ENCODE assay signal across 16 mouse cellular contexts in the genomic region with DNA sequence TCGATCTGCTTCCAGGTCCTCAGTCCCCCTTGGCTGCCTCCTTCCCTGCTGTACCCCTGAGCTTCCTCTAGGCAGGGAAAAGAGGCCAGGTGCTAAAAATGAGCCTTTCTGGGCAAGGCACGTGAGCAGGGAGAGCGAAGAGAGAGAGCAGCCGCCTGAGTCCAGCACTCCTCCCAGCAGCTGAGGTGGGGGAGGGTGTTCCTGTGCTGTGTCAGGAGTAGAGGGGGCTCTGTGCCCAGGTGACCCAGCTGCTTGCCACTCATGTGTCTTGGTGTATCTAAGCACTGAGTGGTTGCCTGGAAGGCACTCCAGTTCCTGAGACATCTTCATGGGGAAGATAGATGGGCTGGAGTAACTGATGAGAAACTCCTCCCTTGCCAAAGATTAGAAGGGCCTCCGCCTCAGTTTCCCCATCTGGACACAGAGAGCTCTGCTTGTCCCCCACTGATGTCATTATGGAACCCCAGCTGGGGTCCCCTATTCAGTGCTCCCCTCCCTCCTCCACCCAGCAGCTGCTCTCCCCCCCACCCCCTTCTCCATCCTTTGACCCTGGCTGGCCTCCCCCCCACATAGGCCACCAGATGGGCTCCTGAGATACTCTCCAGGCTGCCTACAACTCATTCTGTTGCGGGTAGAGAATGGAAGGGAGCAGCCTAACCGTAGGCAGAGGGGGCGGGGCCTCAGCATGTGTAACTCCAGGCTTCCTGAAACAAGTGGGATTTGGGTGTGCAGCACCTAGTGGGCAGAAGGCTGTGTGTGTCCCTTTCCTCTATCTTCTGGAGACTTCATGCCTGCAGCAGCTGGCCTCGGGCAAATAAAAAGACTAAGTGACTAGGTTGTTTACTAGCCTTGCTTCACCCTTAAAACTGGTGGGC. TPM values are rescaled to one million over a fixed set of nuclear protein-coding genes. Genes with fewer than 3 reads are reported as not detected.
DNase-seq lines count a peak whose midpoint lies in the region; ATAC-seq and TF ChIP-seq lines count a peak whose summit lies in the region.
"Had no signal": no experiment of that assay in that cellular context is flagged by ENCODE, and none has a peak within 500 bp of the region (broad histone marks: within the 10 kb centered on the region; RNA-seq: fewer than 3 reads in every experiment).

No protein-coding gene starts in this region.

- TF ChIP-seq CTCF in hindbrain, postnatal 0 days (IDR thresholded peaks at IDR 0.05; ENCODE audit: low read depth), result peak; percentile 15; the same call in 1 of the 2 replicates

- no peak overlapping the region for H3K4me2 ChIP-seq in midbrain, embryonic 15.5 days
- no peak overlapping the region for H3K4me2 ChIP-seq in hindbrain, postnatal 0 days (ENCODE audit: low read depth, low read length)
- peak overlapping the region; percentile 63 for H3K4me2 ChIP-seq in neural tube, embryonic 13.5 days
- H3K4me2 ChIP-seq in liver, embryonic 12.5 days, result no peak overlapping the region

- H3K27me3 ChIP-seq in midbrain, embryonic 10.5 days (ENCODE audit: low read depth, poor library complexity, severe bottlenecking), result peaks cover 66% of the 10 kb centered on the region
- no peaks in the 10 kb centered on the region for H3K27me3 ChIP-seq in midbrain, embryonic 15.5 days (replicated peaks)
- no peaks in the 10 kb centered on the region for H3K27me3 ChIP-seq in hindbrain, postnatal 0 days (ENCODE audit: insufficient read depth, low read length)
- peaks cover 8% of the 10 kb centered on the region; the same call in 1 of the 2 replicates for H3K27me3 ChIP-seq in neural tube, embryonic 13.5 days
- H3K27me3 ChIP-seq in liver, embryonic 12.5 days (replicated peaks), result peaks cover 56% of the 10 kb centered on the region

- DNase-seq in midbrain, embryonic 10.5 days (ENCODE audit: low spot score), result peak; percentile 68
- peak; percentile 79 for DNase-seq in embryo, embryonic 10.5 days (ENCODE audit: low spot score)
- DNase-seq in hindbrain, postnatal 0 days (ENCODE audit: low spot score), result no peak
- no peak for DNase-seq in ovary, postnatal 14 days (ENCODE audit: low spot score)
- DNase-seq in kidney, adult 18-20 months, result no peak
- DNase-seq: cerebellum, adult 18-20 months; heart, adult 11 months; lung, postnatal 10 days; spleen, adult 18-20 months; thymus, postnatal 4 days had no signal

- no peaks in the 10 kb centered on the region for H3K9me3 ChIP-seq in midbrain, embryonic 10.5 days (replicated peaks)
- H3K9me3 ChIP-seq in midbrain, embryonic 15.5 days, result no peaks in the 10 kb centered on the region
- no peaks in the 10 kb centered on the region for H3K9me3 ChIP-seq in hindbrain, postnatal 0 days (ENCODE audit: low read length)
- no peaks in the 10 kb centered on the region for H3K9me3 ChIP-seq in neural tube, embryonic 13.5 days
- no peaks in the 10 kb centered on the region for H3K9me3 ChIP-seq in liver, embryonic 12.5 days (replicated peaks)

- H3K36me3 ChIP-seq in midbrain, embryonic 10.5 days, result peaks cover 51% of the 10 kb centered on the region
- H3K36me3 ChIP-seq in midbrain, embryonic 15.5 days (replicated peaks), result no peaks in the 10 kb centered on the region
- 0 out of 2 replicates have a peak, but pooled peaks cover 9% of the 10 kb centered on the region for H3K36me3 ChIP-seq in hindbrain, postnatal 0 days (ENCODE audit: insufficient read depth, low read length)
- peaks cover 18% of the 10 kb centered on the region; the same call in 1 of the 2 replicates for H3K36me3 ChIP-seq in neural tube, embryonic 13.5 days
- H3K36me3 ChIP-seq in liver, embryonic 12.5 days, result peaks cover 58% of the 10 kb centered on the region

- H3K4me3 ChIP-seq in midbrain, embryonic 10.5 days, result peak overlapping the region; percentile 94
- H3K4me3 ChIP-seq in midbrain, embryonic 15.5 days, result no peak overlapping the region
- no peak overlapping the region for H3K4me3 ChIP-seq in hindbrain, postnatal 0 days (ENCODE audit: low read length)
- peak overlapping the region; percentile 79 for H3K4me3 ChIP-seq in neural tube, embryonic 13.5 days
- H3K4me3 ChIP-seq in liver, embryonic 12.5 days, result no peak overlapping the region

- peaks cover 98% of the 10 kb centered on the region for H3K4me1 ChIP-seq in midbrain, embryonic 10.5 days
- peaks cover 37% of the 10 kb centered on the region for H3K4me1 ChIP-seq in midbrain, embryonic 15.5 days
- no peaks in the 10 kb centered on the region for H3K4me1 ChIP-seq in hindbrain, postnatal 0 days (ENCODE audit: insufficient read depth, low read length)
- peaks cover 91% of the 10 kb centered on the region for H3K4me1 ChIP-seq in neural tube, embryonic 13.5 days (replicated peaks)
- H3K4me1 ChIP-seq in liver, embryonic 12.5 days, result peaks cover 11% of the 10 kb centered on the region; the same call in 1 of the 2 replicates

- 38% methylated on average over 9 of the region's 9 CpGs for WGBS in midbrain, embryonic 10.5 days
- 27% methylated on average over 9 of the region's 9 CpGs for WGBS in midbrain, embryonic 15.5 days
- WGBS in hindbrain, postnatal 0 days, result 26% methylated on average over 9 of the region's 9 CpGs
- 18% methylated on average over 9 of the region's 9 CpGs for WGBS in neural tube, embryonic 13.5 days
- WGBS in liver, embryonic 12.5 days (ENCODE audit: insufficient replicate concordance), result 70% methylated on average over 9 of the region's 9 CpGs

- no peak; the same call in 1 of the 2 replicates for ATAC-seq in midbrain, embryonic 15.5 days (replicated peaks)
- ATAC-seq in hindbrain, postnatal 0 days, result no peak
- 0 out of 2 replicates have a peak, but pooled peaks have one; percentile 25 for ATAC-seq in neural tube, embryonic 13.5 days (ENCODE audit: low read depth)
- no peak for ATAC-seq in liver, embryonic 12.5 days
- ATAC-seq: CD4-positive, CD25-positive, alpha-beta regulatory T cell, adult 4 months had no signal

- H3K9ac ChIP-seq in midbrain, embryonic 15.5 days, result no peak overlapping the region
- H3K9ac ChIP-seq in hindbrain, postnatal 0 days (replicated peaks; ENCODE audit: low read length), result no peak overlapping the region
- H3K9ac ChIP-seq in neural tube, embryonic 13.5 days, result peak overlapping the region; percentile 96; the same call in 1 of the 2 replicates
- no peak overlapping the region for H3K9ac ChIP-seq in liver, embryonic 12.5 days
- H3K9ac ChIP-seq: liver, embryonic 14.5 days had no signal

- H3K27ac ChIP-seq in midbrain, embryonic 10.5 days (replicated peaks), result peak overlapping the region; percentile 100
- H3K27ac ChIP-seq in midbrain, embryonic 15.5 days, result no peak overlapping the region
- H3K27ac ChIP-seq in hindbrain, postnatal 0 days, result no peak overlapping the region
- peak overlapping the region; percentile 95 for H3K27ac ChIP-seq in neural tube, embryonic 13.5 days (replicated peaks)
- no peak overlapping the region for H3K27ac ChIP-seq in liver, embryonic 12.5 days
- H3K27ac ChIP-seq: liver, embryonic 14.5 days; stomach, postnatal 0 days had no signal

RNA-seq across cellular contexts. Expression of gene Urm1, which starts 23.6 kb away (rescaled TPM):
- polyA plus RNA-seq in midbrain, embryonic 10.5 days (2016; fragmentation: Nextera tagmentation; extraction: Ambion mirVana), result 22.3 TPM in 2 replicates
- 20.9 and 28.3 TPM in 2 replicates for polyA plus RNA-seq in midbrain, embryonic 15.5 days (2015; fragmentation: Nextera tagmentation; extraction: Ambion mirVana)
- 46.1 and 70.7 TPM in 2 replicates for total RNA-seq in hindbrain, postnatal 0 days (2014; rRNA removed)
- 28.7 and 29.3 TPM in 2 replicates for polyA plus RNA-seq in hindbrain, postnatal 0 days (2015; fragmentation: Nextera tagmentation; extraction: Ambion mirVana)
- 19.0 and 22.8 TPM in 2 replicates for polyA plus RNA-seq in neural tube, embryonic 13.5 days (2015; fragmentation: Nextera tagmentation; extraction: Ambion mirVana)
- 11.4 and 11.7 TPM in 2 replicates for polyA plus RNA-seq in liver, embryonic 12.5 days (2016; fragmentation: Nextera tagmentation; extraction: Ambion mirVana)

RNA-seq across cellular contexts. Expression of gene Cercam, which starts 25.5 kb away (rescaled TPM):
- polyA plus RNA-seq in midbrain, embryonic 10.5 days (2016; fragmentation: Nextera tagmentation; extraction: Ambion mirVana), result 39.1 and 42.5 TPM in 2 replicates
- polyA plus RNA-seq in midbrain, embryonic 15.5 days (2015; fragmentation: Nextera tagmentation; extraction: Ambion mirVana), result 18.1 and 19.0 TPM in 2 replicates
- total RNA-seq in hindbrain, postnatal 0 days (2014; rRNA removed), result 32.5 and 37.7 TPM in 2 replicates
- 17.8 and 20.6 TPM in 2 replicates for polyA plus RNA-seq in hindbrain, postnatal 0 days (2015; fragmentation: Nextera tagmentation; extraction: Ambion mirVana)
- polyA plus RNA-seq in neural tube, embryonic 13.5 days (2015; fragmentation: Nextera tagmentation; extraction: Ambion mirVana), result 24.8 and 25.5 TPM in 2 replicates
- 47.2 and 49.9 TPM in 2 replicates for polyA plus RNA-seq in liver, embryonic 12.5 days (2016; fragmentation: Nextera tagmentation; extraction: Ambion mirVana)

RNA-seq across cellular contexts. Expression of gene Slc27a4, which starts 41.0 kb away (rescaled TPM):
- polyA plus RNA-seq in midbrain, embryonic 10.5 days (2016; fragmentation: Nextera tagmentation; extraction: Ambion mirVana), result 16.9 and 18.1 TPM in 2 replicates
- polyA plus RNA-seq in midbrain, embryonic 15.5 days (2015; fragmentation: Nextera tagmentation; extraction: Ambion mirVana), result 45.9 and 50.9 TPM in 2 replicates
- 139 TPM in 2 replicates for total RNA-seq in hindbrain, postnatal 0 days (2014; rRNA removed)
- polyA plus RNA-seq in hindbrain, postnatal 0 days (2015; fragmentation: Nextera tagmentation; extraction: Ambion mirVana), result 43.4 and 46.4 TPM in 2 replicates
- 34.6 and 35.5 TPM in 2 replicates for polyA plus RNA-seq in neural tube, embryonic 13.5 days (2015; fragmentation: Nextera tagmentation; extraction: Ambion mirVana)
- polyA plus RNA-seq in liver, embryonic 12.5 days (2016; fragmentation: Nextera tagmentation; extraction: Ambion mirVana), result 3.9 and 4.3 TPM in 2 replicates

RNA-seq across cellular contexts. Expression of gene Odf2, which starts 45.6 kb away (rescaled TPM):
- 116 and 133 TPM in 2 replicates for polyA plus RNA-seq in midbrain, embryonic 10.5 days (2016; fragmentation: Nextera tagmentation; extraction: Ambion mirVana)
- polyA plus RNA-seq in midbrain, embryonic 15.5 days (2015; fragmentation: Nextera tagmentation; extraction: Ambion mirVana), result 67.3 and 75.9 TPM in 2 replicates
- total RNA-seq in hindbrain, postnatal 0 days (2014; rRNA removed), result 73.1 and 81.7 TPM in 2 replicates
- polyA plus RNA-seq in hindbrain, postnatal 0 days (2015; fragmentation: Nextera tagmentation; extraction: Ambion mirVana), result 78.2 and 88.3 TPM in 2 replicates
- 65.6 and 68.1 TPM in 2 replicates for polyA plus RNA-seq in neural tube, embryonic 13.5 days (2015; fragmentation: Nextera tagmentation; extraction: Ambion mirVana)
- polyA plus RNA-seq in liver, embryonic 12.5 days (2016; fragmentation: Nextera tagmentation; extraction: Ambion mirVana), result 69.8 and 72.1 TPM in 2 replicates

RNA-seq across cellular contexts. Expression of gene Trub2, which starts 55.2 kb away (rescaled TPM):
- 54.2 and 62.4 TPM in 2 replicates for polyA plus RNA-seq in midbrain, embryonic 10.5 days (2016; fragmentation: Nextera tagmentation; extraction: Ambion mirVana)
- 39.4 and 39.8 TPM in 2 replicates for polyA plus RNA-seq in midbrain, embryonic 15.5 days (2015; fragmentation: Nextera tagmentation; extraction: Ambion mirVana)
- total RNA-seq in hindbrain, postnatal 0 days (2014; rRNA removed), result 47.4 and 49.9 TPM in 2 replicates
- polyA plus RNA-seq in hindbrain, postnatal 0 days (2015; fragmentation: Nextera tagmentation; extraction: Ambion mirVana), result 32.5 and 34.2 TPM in 2 replicates
- polyA plus RNA-seq in neural tube, embryonic 13.5 days (2015; fragmentation: Nextera tagmentation; extraction: Ambion mirVana), result 32.0 and 37.7 TPM in 2 replicates
- polyA plus RNA-seq in liver, embryonic 12.5 days (2016; fragmentation: Nextera tagmentation; extraction: Ambion mirVana), result 23.7 and 27.6 TPM in 2 replicates

Comparison
In these comparisons a context has a peak if more than half of its experiments do, and no peak if none do; other contexts are left out.
1. H3K27ac ChIP-seq: peak in midbrain, embryonic 10.5 days (single experiment) and neural tube, embryonic 13.5 days (single experiment); none in midbrain, embryonic 15.5 days (single experiment), hindbrain, postnatal 0 days (single experiment) and liver, embryonic 12.5 days (single experiment).
2. H3K4me3 ChIP-seq: peak in midbrain, embryonic 10.5 days (single experiment) and neural tube, embryonic 13.5 days (single experiment); none in midbrain, embryonic 15.5 days (single experiment), hindbrain, postnatal 0 days (single experiment) and liver, embryonic 12.5 days (single experiment).
3. DNase-seq: peak in midbrain, embryonic 10.5 days (single experiment) and embryo, embryonic 10.5 days (single experiment); none in hindbrain, postnatal 0 days (single experiment), ovary, postnatal 14 days (single experiment) and kidney, adult 18-20 months (single experiment).